Mouse (Mus musculus): Measurements from ENCODE around the gene Capn12. TPM values are rescaled to one million over a fixed set of nuclear protein-coding genes. Genes with fewer than 3 reads are reported as not detected.

The Capn12 gene
- polyA plus RNA-seq, 1 experiment = 0.39 TPM

GRCm38 (mm10) chr7:28925317-28925716, 44.1 kb downstream of the Capn12 start:
- H3K36me3 ChIP-seq (ENCODE audit: control insufficient read depth, insufficient read depth) = peaks cover 40% of the 10 kb centered on the region
- H3K79me3 ChIP-seq (ENCODE audit: low read depth) = peaks cover 84% of the 10 kb centered on the region
- H3ac ChIP-seq (ENCODE audit: control insufficient read depth, insufficient read length, low read depth) = peak overlapping the region; percentile 78
- TF ChIP-seq CEBPB (IDR thresholded peaks at IDR 0.05; ENCODE audit: low read depth) (no peak), CTCF (IDR thresholded peaks at IDR 0.05; ENCODE audit: control insufficient read depth, insufficient read depth, insufficient read length) (no peak), MYOG (IDR thresholded peaks at IDR 0.05; ENCODE audit: control insufficient read depth, extremely low read depth, insufficient read length) (no peak), FOSL1 (IDR thresholded peaks at IDR 0.05; ENCODE audit: insufficient read depth, low read length, poor library complexity, severe bottlenecking) (no peak), MAX (IDR thresholded peaks at IDR 0.05) (no peak), MYOD1 (IDR thresholded peaks at IDR 0.05; ENCODE audit: control insufficient read depth, insufficient read length, low read depth) (no peak), USF1 (IDR thresholded peaks at IDR 0.05; ENCODE audit: low read depth) (no peak)
- no peak overlapping the region for H3K4me3 ChIP-seq (ENCODE audit: insufficient read depth, poor library complexity, severe bottlenecking)
- peaks cover 98% of the 10 kb centered on the region for H3K79me2 ChIP-seq (ENCODE audit: control insufficient read depth, insufficient read depth)
- H3K27me3 ChIP-seq (ENCODE audit: control insufficient read depth, insufficient read depth, insufficient read length) = no peaks in the 10 kb centered on the region

DNA sequence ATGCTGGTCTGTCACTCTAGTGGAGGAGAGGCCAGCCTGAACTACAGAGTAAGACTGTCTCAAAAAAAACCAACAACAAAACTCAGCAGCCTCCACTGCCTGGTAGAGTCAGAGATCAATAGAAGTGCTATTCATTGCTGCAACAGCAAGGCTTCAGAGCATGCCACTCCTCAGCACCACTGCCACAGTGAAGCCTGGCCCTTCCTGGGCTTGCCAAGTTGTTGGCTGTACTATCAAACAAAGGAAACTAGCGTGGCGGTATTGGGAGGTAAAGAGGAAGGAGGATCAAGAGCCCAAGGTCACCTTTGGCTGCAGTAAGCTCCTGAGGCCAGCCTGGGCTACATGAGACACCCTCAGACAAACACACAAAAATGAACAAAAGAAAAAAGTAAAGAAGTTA, 45.0 kb downstream of the Capn12 start:
- Histone ChIP-seq H3K79me3 (ENCODE audit: low read depth) (peaks cover 78% of the 10 kb centered on the region), H3K27me3 (ENCODE audit: control insufficient read depth, insufficient read depth, insufficient read length) (no peaks in the 10 kb centered on the region), H3ac (ENCODE audit: control insufficient read depth, insufficient read length, low read depth) (no peak overlapping the region), H3K4me3 (ENCODE audit: insufficient read depth, poor library complexity, severe bottlenecking) (no peak overlapping the region), H3K36me3 (ENCODE audit: control insufficient read depth, insufficient read depth) (peaks cover 34% of the 10 kb centered on the region), H3K79me2 (ENCODE audit: control insufficient read depth, insufficient read depth) (peaks cover 96% of the 10 kb centered on the region)
- no peak for TF ChIP-seq USF1 (IDR thresholded peaks at IDR 0.05; ENCODE audit: low read depth)
- TF ChIP-seq MYOD1 (IDR thresholded peaks at IDR 0.05; ENCODE audit: control insufficient read depth, insufficient read length, low read depth) = no peak
- no peak for TF ChIP-seq MAX (IDR thresholded peaks at IDR 0.05)
- TF ChIP-seq CTCF (IDR thresholded peaks at IDR 0.05; ENCODE audit: control insufficient read depth, insufficient read depth, insufficient read length) = no peak
- no peak for TF ChIP-seq MYOG (IDR thresholded peaks at IDR 0.05; ENCODE audit: control insufficient read depth, extremely low read depth, insufficient read length)
- no peak for TF ChIP-seq FOSL1 (IDR thresholded peaks at IDR 0.05; ENCODE audit: insufficient read depth, low read length, poor library complexity, severe bottlenecking)
- no peak for TF ChIP-seq CEBPB (IDR thresholded peaks at IDR 0.05; ENCODE audit: low read depth)

- H3ac ChIP-seq (ENCODE audit: control insufficient read depth, insufficient read length, low read depth) = no peak overlapping the region
- TF ChIP-seq USF1 (IDR thresholded peaks at IDR 0.05; ENCODE audit: low read depth) = no peak
- TF ChIP-seq MYOD1 (IDR thresholded peaks at IDR 0.05; ENCODE audit: control insufficient read depth, insufficient read length, low read depth) = no peak
- TF ChIP-seq MYOG (IDR thresholded peaks at IDR 0.05; ENCODE audit: control insufficient read depth, extremely low read depth, insufficient read length) = no peak
- TF ChIP-seq FOSL1 (IDR thresholded peaks at IDR 0.05; ENCODE audit: insufficient read depth, low read length, poor library complexity, severe bottlenecking) = no peak
- TF ChIP-seq CEBPB (IDR thresholded peaks at IDR 0.05; ENCODE audit: low read depth) = no peak
- no peak for TF ChIP-seq MAX (IDR thresholded peaks at IDR 0.05)
- no peak for TF ChIP-seq CTCF (IDR thresholded peaks at IDR 0.05; ENCODE audit: control insufficient read depth, insufficient read depth, insufficient read length)
- peaks cover 74% of the 10 kb centered on the region for H3K79me3 ChIP-seq (ENCODE audit: low read depth)
- no peak overlapping the region for H3K4me3 ChIP-seq (ENCODE audit: insufficient read depth, poor library complexity, severe bottlenecking)
- peaks cover 96% of the 10 kb centered on the region for H3K79me2 ChIP-seq (ENCODE audit: control insufficient read depth, insufficient read depth)
- H3K36me3 ChIP-seq (ENCODE audit: control insufficient read depth, insufficient read depth) = peaks cover 29% of the 10 kb centered on the region
- H3K27me3 ChIP-seq (ENCODE audit: control insufficient read depth, insufficient read depth, insufficient read length) = no peaks in the 10 kb centered on the region
Measured at GRCm38 (mm10) chr7:28929381-28929780, 48.2 kb downstream of the Capn12 start.

DNA sequence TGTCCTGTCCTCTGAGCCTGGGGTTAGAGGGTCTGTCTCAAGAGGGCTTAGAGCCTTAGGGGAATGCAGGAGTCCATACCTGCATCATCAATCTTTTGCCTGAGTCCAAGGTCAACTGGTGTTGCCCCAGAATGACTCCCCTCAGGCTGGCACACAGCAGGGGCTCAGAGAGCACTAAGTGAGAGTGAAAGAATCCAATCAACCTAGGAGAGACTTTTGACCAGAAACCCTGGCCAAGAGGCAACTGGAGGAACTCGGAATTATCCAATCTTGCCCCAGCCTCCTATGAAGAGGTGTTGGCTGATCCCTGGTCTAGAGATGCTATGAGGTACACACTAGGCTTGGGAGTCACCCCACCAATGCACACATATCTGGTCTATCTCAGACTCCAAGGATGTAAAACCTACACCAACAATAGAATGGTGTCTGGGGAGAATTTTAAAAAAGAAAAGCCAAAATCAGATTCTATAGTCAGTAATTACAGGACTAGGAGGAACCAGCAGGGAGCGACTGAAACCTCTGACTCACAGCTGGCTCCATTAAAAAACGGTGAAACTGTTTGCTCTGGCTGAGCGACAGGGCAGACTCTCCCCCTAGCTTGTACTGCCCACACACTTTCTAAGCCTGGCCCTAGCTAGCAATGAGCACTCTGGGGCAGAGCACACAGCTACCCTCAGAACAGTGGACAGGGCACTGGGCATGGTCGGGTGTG, 49.3 kb downstream of the Capn12 start:
- peaks cover 83% of the 10 kb centered on the region for H3K79me3 ChIP-seq (ENCODE audit: low read depth)
- H3K36me3 ChIP-seq (ENCODE audit: control insufficient read depth, insufficient read depth) = peaks cover 32% of the 10 kb centered on the region
- H3K79me2 ChIP-seq (ENCODE audit: control insufficient read depth, insufficient read depth) = peaks cover 98% of the 10 kb centered on the region
- TF ChIP-seq CTCF (IDR thresholded peaks at IDR 0.05; ENCODE audit: control insufficient read depth, insufficient read depth, insufficient read length) = no peak
- TF ChIP-seq USF1 (IDR thresholded peaks at IDR 0.05; ENCODE audit: low read depth) = no peak
- no peak for TF ChIP-seq CEBPB (IDR thresholded peaks at IDR 0.05; ENCODE audit: low read depth)
- no peak for TF ChIP-seq MYOG (IDR thresholded peaks at IDR 0.05; ENCODE audit: control insufficient read depth, extremely low read depth, insufficient read length)
- no peak for TF ChIP-seq MAX (IDR thresholded peaks at IDR 0.05)
- no peak for TF ChIP-seq MYOD1 (IDR thresholded peaks at IDR 0.05; ENCODE audit: control insufficient read depth, insufficient read length, low read depth)
- TF ChIP-seq FOSL1 (IDR thresholded peaks at IDR 0.05; ENCODE audit: insufficient read depth, low read length, poor library complexity, severe bottlenecking) = no peak
- H3ac ChIP-seq (ENCODE audit: control insufficient read depth, insufficient read length, low read depth) = peak overlapping the region; percentile 6
- no peak overlapping the region for H3K4me3 ChIP-seq (ENCODE audit: insufficient read depth, poor library complexity, severe bottlenecking)
- no peaks in the 10 kb centered on the region for H3K27me3 ChIP-seq (ENCODE audit: control insufficient read depth, insufficient read depth, insufficient read length)

GRCm38 (mm10) chr7:28931032-28931694, 49.9 kb downstream of the Capn12 start:
- TF ChIP-seq FOSL1 (IDR thresholded peaks at IDR 0.05; ENCODE audit: insufficient read depth, low read length, poor library complexity, severe bottlenecking) = no peak
- no peak for TF ChIP-seq CEBPB (IDR thresholded peaks at IDR 0.05; ENCODE audit: low read depth)
- no peak for TF ChIP-seq CTCF (IDR thresholded peaks at IDR 0.05; ENCODE audit: control insufficient read depth, insufficient read depth, insufficient read length)
- TF ChIP-seq MAX (IDR thresholded peaks at IDR 0.05) = no peak
- TF ChIP-seq MYOD1 (IDR thresholded peaks at IDR 0.05; ENCODE audit: control insufficient read depth, insufficient read length, low read depth) = no peak
- TF ChIP-seq MYOG (IDR thresholded peaks at IDR 0.05; ENCODE audit: control insufficient read depth, extremely low read depth, insufficient read length) = no peak
- TF ChIP-seq USF1 (IDR thresholded peaks at IDR 0.05; ENCODE audit: low read depth) = no peak
- Histone ChIP-seq H3K4me3 (ENCODE audit: insufficient read depth, poor library complexity, severe bottlenecking) (no peak overlapping the region), H3K36me3 (ENCODE audit: control insufficient read depth, insufficient read depth) (peaks cover 39% of the 10 kb centered on the region), H3K27me3 (ENCODE audit: control insufficient read depth, insufficient read depth, insufficient read length) (no peaks in the 10 kb centered on the region), H3K79me3 (ENCODE audit: low read depth) (peaks cover 88% of the 10 kb centered on the region), H3ac (ENCODE audit: control insufficient read depth, insufficient read length, low read depth) (peak overlapping the region; percentile 22), H3K79me2 (ENCODE audit: control insufficient read depth, insufficient read depth) (peaks cover 98% of the 10 kb centered on the region)

Measured in C2C12 (cell line).